Mouse (Mus musculus) liver, embryonic 15.5 days (tissue): ENCODE data around the gene Gtf2h3. TPM values are rescaled to one million over a fixed set of nuclear protein-coding genes. Genes with fewer than 3 reads are reported as not detected.
"Not testable (repeated sequence)": the region's sequence is repeated elsewhere in the genome, so short reads cannot be mapped to it uniquely, and the experiment has no call there.

Source experiments
- ATAC-seq: fragments of 200-750 bp; cut with Nextera tagmentation; 2 replicates; pipeline ENCODE4 v1.8.0; 2017; ENCODE audit warnings: moderate number of reproducible peaks, mild to moderate bottlenecking, moderate library complexity; ENCODE audit not compliant: insufficient read depth
- H3K27ac ChIP-seq: fragments of 300-500 bp; sonication (generic); replicated peaks from 2 replicates; pipeline ENCODE4 v1.5.1; 2015; ENCODE audit warnings: mild to moderate bottlenecking, inconsistent platforms
- H3K27me3 ChIP-seq: fragments of 300-500 bp; sonication (generic); 2 replicates; pipeline ENCODE4 v1.6.1; 2015; ENCODE audit warnings: mild to moderate bottlenecking, inconsistent platforms
- H3K36me3 ChIP-seq: fragments of 300-500 bp; sonication (generic); replicated peaks from 2 replicates; pipeline ENCODE4 v1.6.1; 2015; ENCODE audit warnings: moderate library complexity, mild to moderate bottlenecking, inconsistent platforms
- H3K4me1 ChIP-seq: fragments of 300-500 bp; sonication (generic); replicated peaks from 2 replicates; pipeline ENCODE4 v1.6.1; 2015; ENCODE audit warnings: inconsistent platforms
- H3K4me2 ChIP-seq: fragments of 300-500 bp; sonication (generic); 2 replicates; pipeline ENCODE4 v1.6.1; 2015; ENCODE audit warnings: moderate library complexity, mild to moderate bottlenecking, inconsistent platforms
- H3K4me3 ChIP-seq: fragments of 300-500 bp; sonication (generic); replicated peaks from 2 replicates; pipeline ENCODE4 v1.5.1; 2015; ENCODE audit warnings: mild to moderate bottlenecking, inconsistent platforms
- H3K9ac ChIP-seq: fragments of 300-500 bp; sonication (generic); 2 replicates; pipeline ENCODE4 v1.6.1; 2015; ENCODE audit warnings: moderate library complexity, mild to moderate bottlenecking, inconsistent platforms
- H3K9me3 ChIP-seq: fragments of 300-500 bp; sonication (generic); replicated peaks from 2 replicates; pipeline ENCODE4 v1.6.1; 2016; ENCODE audit warnings: inconsistent platforms
- WGBS: fragments of 180-500 bp; shearing (Covaris S2); methylation state at CpG from one replicate; pipeline ENCODE4 v1.1.7; 2015; ENCODE audit warnings: mixed read lengths; ENCODE audit not compliant: insufficient replicate concordance; 5-methylcytosine and 5-hydroxymethylcytosine counted together
- polyA plus RNA-seq: library from polyadenylated mRNA; unstranded; fragments of >200 nt; fragmentation: Nextera tagmentation; extraction: Ambion mirVana; gene quantifications from 2 replicates; pipeline ENCODE4 v1.2.1, GENCODE M21; 2015

Gtf2h3 gene
- polyA plus RNA-seq, 1 experiment from 2014 or later, result 19.4 TPM

DNA sequence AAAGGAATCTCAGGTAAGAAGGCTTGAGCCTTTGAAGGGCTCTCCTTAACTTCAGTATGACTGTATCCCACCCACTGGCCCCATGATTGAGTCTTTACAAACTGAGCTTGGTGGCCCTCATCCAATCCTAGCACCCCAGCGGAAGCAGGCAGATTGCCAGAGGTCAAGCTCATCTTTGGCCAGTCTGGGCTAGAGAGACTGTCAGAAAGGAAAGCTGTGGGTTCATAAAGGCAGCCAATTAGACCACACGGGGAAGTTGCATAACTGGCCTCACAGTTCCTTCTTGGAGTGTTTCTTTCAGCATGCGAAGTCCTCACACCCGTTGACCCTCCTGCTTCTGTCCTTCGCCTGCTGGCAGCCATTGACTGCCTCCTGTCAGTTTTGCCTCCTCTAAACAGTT is 3.6 kb downstream of the Gtf2h3 start:
- 45% methylated on average over 5 of the region's 5 CpGs for WGBS
- no peak for ATAC-seq

GRCm38 (mm10) chr5:124592768-124593167 is 13.8 kb downstream of the Gtf2h3 start:
- Histone ChIP-seq H3K27me3 (no peaks in the 10 kb centered on the region), H3K36me3 (peaks cover 32% of the 10 kb centered on the region)
- ATAC-seq, result no peak

More for the DNA sequence above, 3.6 kb downstream of the Gtf2h3 start:
- H3K27me3 ChIP-seq, result no peaks in the 10 kb centered on the region
- H3K9me3 ChIP-seq, result no peaks in the 10 kb centered on the region
- H3K4me2 ChIP-seq, result no peak overlapping the region
- H3K27ac ChIP-seq, result no peak overlapping the region
- H3K36me3 ChIP-seq, result peaks cover 30% of the 10 kb centered on the region
- H3K4me3 ChIP-seq, result no peak overlapping the region
- peaks cover 28% of the 10 kb centered on the region for H3K4me1 ChIP-seq
- H3K9ac ChIP-seq, result no peak overlapping the region

DNA sequence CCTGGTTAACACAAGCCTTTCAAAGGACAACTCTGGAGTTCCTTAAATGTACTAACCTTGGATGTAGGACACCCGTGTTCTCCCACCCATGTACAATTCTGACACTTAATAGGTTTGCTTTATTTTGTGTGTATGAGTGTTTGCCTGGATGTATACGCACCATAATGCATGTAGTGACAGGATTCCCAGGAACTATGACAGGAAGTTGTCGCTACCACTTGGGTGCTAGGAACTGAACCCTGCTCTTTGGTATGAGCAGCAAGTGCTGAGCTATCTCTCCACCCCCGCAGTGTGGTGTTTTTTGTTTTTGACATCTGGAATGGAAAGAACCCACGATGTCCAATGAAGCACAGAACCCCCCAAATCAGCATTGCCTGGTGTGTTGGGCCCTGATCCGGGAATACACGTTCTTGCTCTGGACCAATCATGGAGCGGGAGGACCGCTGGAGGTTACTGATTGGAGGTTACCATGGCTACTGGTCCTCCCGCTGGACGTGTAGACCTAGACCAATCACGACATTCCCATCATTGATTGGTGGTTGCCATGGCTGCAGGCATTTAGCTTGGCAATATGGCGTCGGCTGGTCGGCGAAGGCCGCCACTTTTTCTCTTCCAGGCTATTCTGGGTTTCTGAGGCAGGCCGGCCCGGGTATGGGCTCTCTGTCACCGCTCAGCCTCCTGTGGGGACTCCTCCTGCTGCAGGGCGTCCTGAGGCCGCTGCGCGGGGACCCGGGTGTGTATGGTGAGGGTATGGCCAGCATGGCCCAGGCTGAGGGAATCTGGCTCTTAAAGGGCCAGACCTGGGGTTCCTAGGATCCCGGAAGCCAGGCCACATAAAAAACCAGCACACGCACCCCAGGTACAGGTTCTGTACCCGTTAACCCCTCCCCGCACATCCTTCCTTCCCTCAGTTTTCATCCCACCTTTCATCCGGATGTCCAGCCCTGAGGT is 19.6 kb downstream of the Gtf2h3 start:
- H3K9ac ChIP-seq, result peak overlapping the region; percentile 37
- H3K4me1 ChIP-seq, result peaks cover 12% of the 10 kb centered on the region
- peak overlapping the region; percentile 78 for H3K4me2 ChIP-seq
- H3K27me3 ChIP-seq, result no peaks in the 10 kb centered on the region
- 11% methylated on average over 30 of the region's 30 CpGs for WGBS
- H3K4me3 ChIP-seq, result peak overlapping the region; percentile 61
- peak; percentile 86 for ATAC-seq
- no peaks in the 10 kb centered on the region for H3K9me3 ChIP-seq
- peaks cover 12% of the 10 kb centered on the region for H3K36me3 ChIP-seq
- no peak overlapping the region for H3K27ac ChIP-seq

More at GRCm38 (mm10) chr5:124592768-124593167, 13.8 kb downstream of the Gtf2h3 start:
- Histone ChIP-seq H3K27ac (no peak overlapping the region), H3K9ac (no peak overlapping the region), H3K4me1 (no peaks in the 10 kb centered on the region), H3K9me3 (no peaks in the 10 kb centered on the region), H3K4me3 (no peak overlapping the region), H3K4me2 (no peak overlapping the region)
- 79% methylated on average over 3 of the region's 3 CpGs for WGBS

DNA sequence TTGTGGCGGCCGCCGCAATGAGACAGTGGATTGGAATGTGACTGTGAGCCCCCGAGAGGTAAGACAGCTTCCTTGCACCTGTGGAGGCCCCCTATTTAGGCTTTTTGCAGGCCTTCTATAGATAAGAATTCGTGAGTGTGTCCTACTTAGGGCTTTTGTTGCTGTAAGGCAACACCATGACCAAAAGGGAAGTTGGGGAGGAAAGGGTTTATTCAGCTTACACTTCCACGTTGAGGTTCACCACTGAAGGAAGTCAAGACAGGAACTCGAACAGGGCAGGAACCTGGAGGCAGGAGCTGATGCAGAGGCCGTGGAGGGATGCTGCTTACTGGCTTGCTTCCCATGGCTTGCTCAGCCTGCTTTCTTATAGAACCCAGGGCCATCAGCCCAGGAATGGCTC is 20.8 kb downstream of the Gtf2h3 start:
- not testable (repeated sequence) for H3K9ac ChIP-seq, ATAC-seq, H3K4me3 ChIP-seq, H3K27me3 ChIP-seq, H3K4me2 ChIP-seq, H3K27ac ChIP-seq, H3K36me3 ChIP-seq, H3K9me3 ChIP-seq
- WGBS, result 27% methylated on average over 8 of the region's 8 CpGs
- H3K4me1 ChIP-seq, result peaks cover 12% of the 10 kb centered on the region

DNA sequence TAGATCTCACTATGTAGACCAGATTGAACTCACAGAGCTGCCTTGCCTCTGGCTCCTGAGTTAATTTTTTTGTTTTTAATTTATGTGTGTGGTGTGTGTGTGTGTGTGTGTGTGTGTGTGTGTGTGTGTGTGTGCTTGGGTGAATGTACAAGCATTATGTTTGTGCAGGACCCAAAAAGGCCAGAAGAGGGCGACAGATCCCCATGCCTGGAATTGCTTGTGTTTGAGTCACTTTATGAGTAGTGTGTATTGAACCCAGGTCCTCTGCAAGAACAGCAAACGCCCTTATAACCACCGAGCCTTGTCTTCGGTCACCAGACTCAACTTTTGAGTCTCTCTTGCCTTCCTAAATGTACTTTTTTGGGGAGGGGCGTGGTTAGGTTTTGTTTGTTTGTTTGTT is 23.4 kb downstream of the Gtf2h3 start:
- WGBS, result 40% methylated on average over 5 of the region's 5 CpGs
- H3K27ac ChIP-seq, result no peak overlapping the region
- H3K27me3 ChIP-seq, result no peaks in the 10 kb centered on the region
- no peak overlapping the region for H3K4me2 ChIP-seq
- ATAC-seq, result no peak
- no peak overlapping the region for H3K4me3 ChIP-seq
- no peaks in the 10 kb centered on the region for H3K9me3 ChIP-seq
- H3K9ac ChIP-seq, result no peak overlapping the region
- no peaks in the 10 kb centered on the region for H3K36me3 ChIP-seq
- peaks cover 16% of the 10 kb centered on the region for H3K4me1 ChIP-seq

GRCm38 (mm10) chr5:124604296-124604695 is 25.4 kb downstream of the Gtf2h3 start:
- Histone ChIP-seq H3K4me1 (0 out of 2 replicates have a peak, but pooled peaks cover 4% of the 10 kb centered on the region), H3K9ac (no peak overlapping the region), H3K4me2 (no peak overlapping the region), H3K27ac (peak overlapping the region; percentile 45; the same call in 1 of the 2 replicates), H3K36me3 (no peaks in the 10 kb centered on the region), H3K9me3 (no peaks in the 10 kb centered on the region), H3K27me3 (0 out of 2 replicates have a peak, but pooled peaks cover 4% of the 10 kb centered on the region), H3K4me3 (no peak overlapping the region)
- no peak for ATAC-seq
- 56% methylated on average over 4 of the region's 4 CpGs for WGBS

- ATAC-seq, result peak; percentile 83
- H3K27me3 ChIP-seq, result 0 out of 2 replicates have a peak, but pooled peaks cover 4% of the 10 kb centered on the region
- H3K36me3 ChIP-seq, result no peaks in the 10 kb centered on the region
- no peak overlapping the region for H3K4me2 ChIP-seq
- no peak overlapping the region for H3K9ac ChIP-seq
- no peak overlapping the region for H3K4me3 ChIP-seq
- no peaks in the 10 kb centered on the region for H3K9me3 ChIP-seq
- WGBS, result 64% methylated on average over 17 of the region's 17 CpGs
- peak overlapping the region; percentile 45; the same call in 1 of the 2 replicates for H3K27ac ChIP-seq
- H3K4me1 ChIP-seq, result 0 out of 2 replicates have a peak, but pooled peaks cover 4% of the 10 kb centered on the region
These were observed 26.2 kb downstream of the Gtf2h3 start for GRCm38 (mm10) chr5:124605041-124605622.

GRCm38 (mm10) chr5:124610965-124611364 is 32.0 kb downstream of the Gtf2h3 start:
- 0 out of 2 replicates have a peak, but pooled peaks have one; percentile 22 for ATAC-seq
- Histone ChIP-seq H3K4me1 (0 out of 2 replicates have a peak, but pooled peaks cover under 1% of the 10 kb centered on the region), H3K27me3 (0 out of 2 replicates have a peak, but pooled peaks cover 4% of the 10 kb centered on the region), H3K9me3 (no peaks in the 10 kb centered on the region), H3K4me3 (no peak overlapping the region), H3K36me3 (no peaks in the 10 kb centered on the region), H3K4me2 (no peak overlapping the region), H3K9ac (no peak overlapping the region), H3K27ac (no peak overlapping the region)
- WGBS, result 56% methylated on average over 10 of the region's 10 CpGs

- no peaks in the 10 kb centered on the region for H3K27me3 ChIP-seq
- no peak overlapping the region for H3K27ac ChIP-seq
- WGBS, result 36% methylated on average over 11 of the region's 11 CpGs
- no peak overlapping the region for H3K9ac ChIP-seq
- no peak overlapping the region for H3K4me3 ChIP-seq
- ATAC-seq, result no peak
- no peak overlapping the region for H3K4me2 ChIP-seq
- no peaks in the 10 kb centered on the region for H3K4me1 ChIP-seq
- no peaks in the 10 kb centered on the region for H3K36me3 ChIP-seq
- no peaks in the 10 kb centered on the region for H3K9me3 ChIP-seq
These were observed 35.8 kb downstream of the Gtf2h3 start for GRCm38 (mm10) chr5:124614709-124615108.

- Histone ChIP-seq H3K4me2 (no peak overlapping the region), H3K4me3 (no peak overlapping the region), H3K4me1 (no peaks in the 10 kb centered on the region), H3K36me3 (no peaks in the 10 kb centered on the region), H3K27me3 (no peaks in the 10 kb centered on the region), H3K27ac (no peak overlapping the region), H3K9ac (no peak overlapping the region), H3K9me3 (no peaks in the 10 kb centered on the region)
- no peak for ATAC-seq
- 75% methylated on average over 10 of the region's 10 CpGs for WGBS
These were observed 39.8 kb downstream of the Gtf2h3 start for GRCm38 (mm10) chr5:124618711-124619110.

GRCm38 (mm10) chr5:124621362-124621761 is 42.4 kb downstream of the Gtf2h3 start:
- no peak for ATAC-seq
- WGBS, result 59% methylated on average over 13 of the region's 13 CpGs
- no peaks in the 10 kb centered on the region for H3K27me3 ChIP-seq

More at GRCm38 (mm10) chr5:124621362-124621761, 42.4 kb downstream of the Gtf2h3 start:
- Histone ChIP-seq H3K4me2 (no peak overlapping the region), H3K9me3 (no peaks in the 10 kb centered on the region), H3K36me3 (no peaks in the 10 kb centered on the region), H3K9ac (no peak overlapping the region), H3K4me1 (no peaks in the 10 kb centered on the region), H3K27ac (no peak overlapping the region), H3K4me3 (no peak overlapping the region)
